Mouse (Mus musculus): ENCODE measurements around the gene Paqr5. TPM values are rescaled to one million over a fixed set of nuclear protein-coding genes. Genes with fewer than 3 reads are reported as not detected.

Paqr5 gene
- total and polyA plus RNA-seq, 2 experiments from 2014 or later, result 0.43 to 0.58 TPM

DNA sequence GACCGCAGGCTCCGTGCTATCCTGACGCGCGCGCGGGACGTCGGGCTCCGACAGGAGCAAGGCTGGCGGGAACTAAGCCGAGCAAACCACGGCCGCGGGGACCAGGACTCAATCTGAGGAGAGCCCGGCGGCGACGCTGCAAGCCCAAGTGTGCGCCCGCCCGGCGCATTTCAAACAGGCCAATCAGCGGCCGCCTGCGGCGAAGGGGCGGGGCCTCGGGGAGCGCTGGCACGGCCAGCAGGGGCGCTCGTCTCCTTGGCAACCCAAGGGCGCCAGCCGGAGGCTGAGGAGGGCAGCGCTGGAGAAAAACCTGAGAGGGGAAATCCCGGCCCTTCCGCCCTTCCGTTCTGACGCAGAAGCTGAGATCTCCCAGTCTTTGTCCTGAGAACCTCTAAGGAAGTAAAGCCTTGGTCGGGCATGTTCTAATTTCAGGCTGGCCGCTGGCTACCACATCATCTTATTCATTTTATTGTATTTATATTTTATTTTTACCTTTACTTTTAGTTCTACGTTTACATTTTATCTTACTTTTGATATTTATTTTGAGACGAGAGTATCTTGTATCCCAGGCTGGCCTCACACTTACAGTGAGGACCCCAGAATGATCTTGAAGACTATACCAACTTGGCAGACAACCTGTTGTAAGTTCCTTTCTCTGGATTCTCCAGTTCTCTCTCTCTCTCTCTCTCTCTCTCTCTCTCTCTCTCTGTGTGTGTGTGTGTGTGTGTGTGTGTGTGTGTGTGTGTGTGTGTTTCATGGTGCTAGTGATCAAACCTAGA is 79.8 kb downstream of the Paqr5 start, which contains the start of gene Kif23:
Gene Kif23, minus strand, starts transcription at position 152 of the 779 bp plus-strand sequence.
- Histone ChIP-seq H3K27me3 (ENCODE audit: insufficient read depth, low read length) (no peaks in the 10 kb centered on the region), H3K4me1 (ENCODE audit: insufficient read depth) (peaks cover 4% of the 10 kb centered on the region; the same call in 1 of the 2 replicates), H3K27ac (ENCODE audit: low read depth, low read length) (0 out of 2 replicates have a peak within 1 kb of the TSS, but pooled peaks have one; percentile 36), H3K36me3 (ENCODE audit: insufficient read depth) (no peaks in the 10 kb centered on the region), H3K9ac (peak within 1 kb of the TSS; percentile 50), H3K9me3 (ENCODE audit: low read length) (no peaks in the 10 kb centered on the region), H3K4me2 (ENCODE audit: low read depth) (peak within 1 kb of the TSS; percentile 100), H3K4me3 (ENCODE audit: low read depth, low read length) (peak within 1 kb of the TSS; percentile 70)
- TF ChIP-seq CTCF (IDR thresholded peaks at IDR 0.05; ENCODE audit: low read depth), result peak; percentile 91
- DNase-seq (peak; percentile 97), ATAC-seq (peak; percentile 96)
- 2% methylated on average over 44 of the region's 44 CpGs for WGBS

DNA sequence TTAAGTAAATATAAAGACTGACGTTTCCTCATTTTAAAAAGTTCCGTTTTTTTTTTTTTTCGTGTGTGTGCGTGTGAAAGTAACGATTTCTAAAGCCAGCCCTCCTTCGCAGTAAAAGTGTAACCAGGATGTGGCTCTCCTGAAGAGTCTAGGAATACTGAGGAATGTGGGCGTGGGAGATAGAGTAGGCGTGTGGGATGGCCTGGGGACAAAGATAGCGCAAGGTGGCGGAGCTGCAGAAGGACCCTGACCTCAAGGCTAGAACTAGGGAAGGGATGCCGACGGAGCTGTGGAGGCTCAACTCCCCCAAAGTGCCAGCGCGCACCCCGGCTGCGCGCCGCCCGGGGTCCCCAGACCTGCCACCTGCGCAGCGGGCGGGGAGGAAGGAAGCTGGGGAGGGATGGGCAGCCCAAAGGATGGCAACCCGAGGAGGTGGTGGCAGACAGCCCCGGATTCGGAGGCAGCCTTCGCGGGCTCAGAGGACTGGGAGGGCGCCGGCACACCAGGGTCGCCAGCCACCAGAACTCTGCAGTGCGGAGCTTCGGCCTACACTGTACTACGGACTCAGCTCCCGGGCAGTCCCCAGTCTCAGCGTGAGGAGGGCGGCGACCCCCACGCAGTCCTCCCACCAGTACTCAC is 80.6 kb downstream of the Paqr5 start:
- peaks cover 4% of the 10 kb centered on the region; the same call in 1 of the 2 replicates for H3K4me1 ChIP-seq (ENCODE audit: insufficient read depth)
- peak overlapping the region; percentile 100 for H3K4me2 ChIP-seq (ENCODE audit: low read depth)
- DNase-seq (no peak), ATAC-seq (peak; percentile 67)
- H3K4me3 ChIP-seq (ENCODE audit: low read depth, low read length), result peak overlapping the region; percentile 70
- peak overlapping the region; percentile 50 for H3K9ac ChIP-seq
- WGBS, result under 1% methylated on average over 34 of the region's 38 CpGs
- no peaks in the 10 kb centered on the region for H3K36me3 ChIP-seq (ENCODE audit: insufficient read depth)
- no peak overlapping the region for H3K27ac ChIP-seq (ENCODE audit: low read depth, low read length)
- H3K9me3 ChIP-seq (ENCODE audit: low read length), result no peaks in the 10 kb centered on the region
- TF ChIP-seq CTCF (IDR thresholded peaks at IDR 0.05; ENCODE audit: low read depth), result no peak
- no peaks in the 10 kb centered on the region for H3K27me3 ChIP-seq (ENCODE audit: insufficient read depth, low read length)

DNA sequence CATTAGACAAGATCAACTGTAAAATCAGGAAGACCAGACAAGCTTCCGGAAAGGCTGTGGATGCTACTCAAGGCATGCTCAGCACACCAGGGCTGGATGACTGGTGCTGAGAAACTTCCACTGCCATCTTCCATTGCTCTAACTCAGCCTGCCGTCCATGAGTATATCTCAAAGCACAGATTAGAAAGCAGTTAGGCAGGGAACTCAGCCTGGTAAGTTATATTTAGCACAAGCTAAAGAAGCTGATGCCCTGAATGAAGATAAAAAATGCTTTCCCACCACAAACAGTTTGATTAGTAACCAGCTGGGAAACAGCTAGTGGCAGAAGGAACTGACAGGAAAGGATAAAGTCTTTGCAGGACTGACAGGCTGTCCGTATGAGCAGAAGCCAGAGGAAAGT is 85.6 kb downstream of the Paqr5 start:
- no peaks in the 10 kb centered on the region for H3K36me3 ChIP-seq (ENCODE audit: insufficient read depth)
- no peak overlapping the region for H3K4me3 ChIP-seq (ENCODE audit: low read depth, low read length)
- ATAC-seq (no peak), DNase-seq (peak; percentile 14)
- 64% methylated on average over 3 of the region's 3 CpGs for WGBS
- no peak overlapping the region for H3K9ac ChIP-seq
- no peaks in the 10 kb centered on the region for H3K27me3 ChIP-seq (ENCODE audit: insufficient read depth, low read length)
- no peaks in the 10 kb centered on the region for H3K4me1 ChIP-seq (ENCODE audit: insufficient read depth)
- H3K27ac ChIP-seq (ENCODE audit: low read depth, low read length), result no peak overlapping the region
- no peak overlapping the region for H3K4me2 ChIP-seq (ENCODE audit: low read depth)
- no peaks in the 10 kb centered on the region for H3K9me3 ChIP-seq (ENCODE audit: low read length)
- no peak for TF ChIP-seq CTCF (IDR thresholded peaks at IDR 0.05; ENCODE audit: low read depth)

DNA sequence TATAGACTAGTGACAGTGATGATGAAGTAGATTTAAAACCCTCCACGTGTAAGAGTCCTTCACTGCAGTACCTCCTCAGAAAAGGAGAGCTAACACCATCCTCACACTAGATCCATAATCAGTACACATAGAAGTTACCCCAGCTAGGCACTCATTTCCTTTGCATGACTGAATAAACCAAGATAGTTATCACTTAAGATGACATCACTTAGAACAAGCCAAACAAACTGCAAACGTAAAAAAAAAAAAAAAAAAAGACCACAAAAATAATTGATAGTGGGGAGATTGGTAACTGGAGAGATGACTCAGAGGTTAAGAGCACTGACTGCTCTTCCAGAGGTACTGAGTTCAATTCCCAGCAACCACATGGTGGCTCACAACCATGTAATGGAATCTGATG is 93.3 kb downstream of the Paqr5 start:
- H3K36me3 ChIP-seq (ENCODE audit: insufficient read depth), result no peaks in the 10 kb centered on the region
- no peak for ATAC-seq
- no peak for DNase-seq
- no peak overlapping the region for H3K9ac ChIP-seq
- 90% methylated on average over 2 of the region's 2 CpGs for WGBS
- no peaks in the 10 kb centered on the region for H3K27me3 ChIP-seq (ENCODE audit: insufficient read depth, low read length)
- TF ChIP-seq CTCF (IDR thresholded peaks at IDR 0.05; ENCODE audit: low read depth), result no peak
- no peaks in the 10 kb centered on the region for H3K4me1 ChIP-seq (ENCODE audit: insufficient read depth)
- no peak overlapping the region for H3K4me2 ChIP-seq (ENCODE audit: low read depth)
- H3K9me3 ChIP-seq (ENCODE audit: low read length), result no peaks in the 10 kb centered on the region
- no peak overlapping the region for H3K27ac ChIP-seq (ENCODE audit: low read depth, low read length)
- no peak overlapping the region for H3K4me3 ChIP-seq (ENCODE audit: low read depth, low read length)

DNA sequence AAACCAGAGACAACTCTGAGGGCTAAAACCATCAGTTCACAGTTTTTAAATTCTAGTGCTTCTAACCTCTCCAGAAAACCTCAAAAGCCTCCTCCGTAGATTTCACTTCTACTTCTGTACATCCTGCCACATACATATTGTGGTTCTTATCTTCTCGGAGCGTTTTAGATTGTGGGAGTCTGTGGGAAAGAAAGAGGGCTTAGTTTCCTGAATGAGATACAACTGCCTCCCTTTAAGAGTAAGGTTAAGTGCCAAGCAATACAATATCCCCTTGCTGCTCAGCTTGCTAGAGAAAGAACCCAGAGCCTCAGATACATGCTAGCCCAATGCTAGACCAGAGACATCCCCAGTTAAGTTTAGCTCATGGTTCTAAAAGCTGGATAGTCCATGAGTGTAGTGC is 94.6 kb downstream of the Paqr5 start:
- no peak for TF ChIP-seq CTCF (IDR thresholded peaks at IDR 0.05; ENCODE audit: low read depth)
- Histone ChIP-seq H3K9me3 (ENCODE audit: low read length) (no peaks in the 10 kb centered on the region), H3K4me2 (ENCODE audit: low read depth) (no peak overlapping the region), H3K36me3 (ENCODE audit: insufficient read depth) (no peaks in the 10 kb centered on the region), H3K9ac (no peak overlapping the region), H3K4me3 (ENCODE audit: low read depth, low read length) (no peak overlapping the region), H3K4me1 (ENCODE audit: insufficient read depth) (no peaks in the 10 kb centered on the region), H3K27me3 (ENCODE audit: insufficient read depth, low read length) (no peaks in the 10 kb centered on the region), H3K27ac (ENCODE audit: low read depth, low read length) (no peak overlapping the region)
- 91% methylated on average over 3 of the region's 3 CpGs for WGBS
- DNase-seq (no peak), ATAC-seq (no peak)

DNA sequence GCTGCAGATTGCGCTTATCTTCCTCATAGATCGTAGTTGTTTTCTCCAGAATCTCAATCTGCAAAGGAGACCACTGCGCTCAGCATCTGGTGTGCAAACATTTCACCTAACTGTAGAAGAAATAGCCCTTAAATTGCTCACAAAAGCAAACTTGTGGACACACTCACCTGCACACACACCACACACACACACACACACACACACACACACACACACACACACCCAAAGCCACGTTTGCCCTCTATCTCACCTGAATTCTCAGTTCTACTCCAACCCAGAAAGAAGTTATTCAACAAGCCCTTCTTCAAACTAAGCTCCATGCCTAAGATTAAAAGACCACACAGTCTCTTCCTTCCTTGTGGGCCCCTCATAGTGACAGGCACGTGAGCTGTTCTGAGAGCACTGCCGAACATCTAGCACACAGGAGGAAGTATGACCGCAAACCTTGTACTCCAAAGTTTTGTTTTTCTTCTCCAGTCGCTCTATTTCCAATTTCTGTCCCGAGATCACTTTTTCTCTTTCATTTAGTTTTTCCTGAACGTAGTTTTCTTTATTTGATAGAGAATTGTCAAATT is 101.5 kb downstream of the Paqr5 start:
- WGBS, result 90% methylated on average over 10 of the region's 10 CpGs
- Histone ChIP-seq H3K9ac (no peak overlapping the region), H3K4me2 (ENCODE audit: low read depth) (no peak overlapping the region), H3K4me1 (ENCODE audit: insufficient read depth) (no peaks in the 10 kb centered on the region), H3K9me3 (ENCODE audit: low read length) (no peaks in the 10 kb centered on the region), H3K4me3 (ENCODE audit: low read depth, low read length) (no peak overlapping the region), H3K27me3 (ENCODE audit: insufficient read depth, low read length) (no peaks in the 10 kb centered on the region), H3K36me3 (ENCODE audit: insufficient read depth) (no peaks in the 10 kb centered on the region), H3K27ac (ENCODE audit: low read depth, low read length) (no peak overlapping the region)
- DNase-seq (no peak), ATAC-seq (no peak)
- no peak for TF ChIP-seq CTCF (IDR thresholded peaks at IDR 0.05; ENCODE audit: low read depth)

DNA sequence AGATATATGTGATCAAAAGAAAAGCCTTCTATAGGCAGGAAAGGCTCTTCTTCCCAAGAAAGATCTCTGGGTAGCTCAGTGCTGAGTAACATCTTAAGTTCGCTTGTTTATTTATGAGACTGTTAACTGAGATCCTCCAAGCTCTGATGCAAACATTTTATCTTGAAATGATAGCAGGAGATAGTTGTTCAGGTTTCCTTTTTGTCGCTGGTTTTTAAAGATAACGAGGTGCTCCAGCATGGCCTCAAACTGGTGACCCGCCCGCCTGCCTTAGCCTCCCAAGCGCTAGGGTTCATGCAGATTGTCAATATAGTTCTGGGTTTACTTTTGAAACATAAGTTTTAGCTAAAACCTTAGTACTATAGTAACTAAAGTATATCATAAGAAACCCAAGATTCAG is 106.3 kb downstream of the Paqr5 start:
- TF ChIP-seq CTCF (IDR thresholded peaks at IDR 0.05; ENCODE audit: low read depth), result no peak
- no peaks in the 10 kb centered on the region for H3K9me3 ChIP-seq (ENCODE audit: low read length)
- 92% methylated on average over 6 of the region's 6 CpGs for WGBS
- no peak overlapping the region for H3K4me3 ChIP-seq (ENCODE audit: low read depth, low read length)
- no peaks in the 10 kb centered on the region for H3K36me3 ChIP-seq (ENCODE audit: insufficient read depth)
- no peaks in the 10 kb centered on the region for H3K27me3 ChIP-seq (ENCODE audit: insufficient read depth, low read length)
- H3K4me1 ChIP-seq (ENCODE audit: insufficient read depth), result no peaks in the 10 kb centered on the region
- no peak for ATAC-seq
- no peak overlapping the region for H3K9ac ChIP-seq
- DNase-seq, result no peak
- no peak overlapping the region for H3K4me2 ChIP-seq (ENCODE audit: low read depth)
- no peak overlapping the region for H3K27ac ChIP-seq (ENCODE audit: low read depth, low read length)
